Comparison of ENCODE assay signal across 8 mouse cellular contexts in genomic region chr11:60914491-60914890, GRCm38 (mm10). TPM values are rescaled to one million over a fixed set of nuclear protein-coding genes. Genes with fewer than 3 reads are reported as not detected.
A peak's percentile ranks its signal among the peaks of the same experiment; 100 is the strongest.
DNase-seq lines count a peak whose midpoint lies in the region; ATAC-seq and TF ChIP-seq lines count a peak whose summit lies in the region.

TSS of gene Natd1 (minus strand) at chr11:60914750.

- TF ChIP-seq POLR2A in olfactory bulb, adult 2 months (IDR thresholded peaks at IDR 0.05; ENCODE audit: insufficient read depth, low read depth, low read length) = no peak

- no peak for DNase-seq in left cerebral cortex, adult 8-10 months (ENCODE audit: low spot score in 2 of 2)
- no peak for DNase-seq in left cerebral cortex, adult 11 months (ENCODE audit: low spot score)
- DNase-seq in adrenal gland, postnatal 36 days = no peak
- DNase-seq in gonadal fat pad, adult 2 months (ENCODE audit: low read depth) = no peak
- DNase-seq in left cerebral cortex, postnatal 14 days (ENCODE audit: low spot score in 2 of 2) = no peak
- DNase-seq in kidney, postnatal 25 days = no peak

- peak within 1 kb of the TSS; percentile 76 for H3K4me3 ChIP-seq in olfactory bulb, adult 2 months (ENCODE audit: insufficient read depth, low read depth, low read length)

- 11% methylated on average over 7 of the region's 7 CpGs for WGBS in olfactory bulb, adult 2 months

- H3K27ac ChIP-seq in olfactory bulb, adult 2 months (ENCODE audit: insufficient read depth, low read depth, low read length) = peak within 1 kb of the TSS; percentile 91

- peaks cover 20% of the 10 kb centered on the region for H3K4me1 ChIP-seq in olfactory bulb, adult 2 months (ENCODE audit: control insufficient read depth, insufficient read depth, low read length)

- no peak for TF ChIP-seq CTCF in olfactory bulb, adult 2 months (IDR thresholded peaks at IDR 0.05; ENCODE audit: insufficient read depth, low read depth, low read length)

- intact Hi-C loops in left cerebral cortex, postnatal 14 days (cut with DNase I) = no loop called here

- no peak for ATAC-seq in frontal cortex, adult (ENCODE audit: low TSS enrichment)

RNA-seq across cellular contexts. Expression of gene Natd1, which starts in this region (rescaled TPM):
- total RNA-seq in left cerebral cortex, adult 8-10 months (2022) = 10 to 100 TPM in 3 of 4 experiments, 1 to 10 TPM in 1; 9.6 to 13.4 (median 11.9) TPM
- 10 to 100 TPM; 19.5 to 26.3 TPM for total RNA-seq in adrenal gland, postnatal 36 days (2021)
- polyA plus RNA-seq in gonadal fat pad, adult 2 months (2012; rRNA removed) = 39.7 and 44.6 TPM in 2 replicates
- 10 to 100 TPM; 10.6 to 11.8 TPM for total RNA-seq in left cerebral cortex, postnatal 14 days (2021)
- polyA plus RNA-seq in olfactory bulb, adult 2 months (2012; ENCODE audit: insufficient read depth, insufficient read length, low replicate concordance, missing spikeins) = not detected in 2 replicates

Comparison
In these comparisons a context has a peak if more than half of its experiments do, and no peak if none do; other contexts are left out.
1. RNA of gene Natd1 (polyA plus RNA-seq): 39.7 to 44.6 TPM in gonadal fat pad, adult 2 months; not detected in olfactory bulb, adult 2 months; every median in the first group is over 10 times any median in the second.